Mouse (Mus musculus) right cerebral cortex, adult 18-20 months (tissue): Measurements from ENCODE around the gene Osbp2.

Source experiments
- DNase-seq: peaks from one replicate; pipeline ENCODE4 v3.0.0; 2022; ENCODE audit warnings: mixed read lengths

The Osbp2 gene

GRCm38 (mm10) chr11:3753897-3754296, 109.8 kb downstream of the Osbp2 start:
- DNase-seq = peak; percentile 73

- no peak for DNase-seq
Measured at GRCm38 (mm10) chr11:3752766-3753165, 110.9 kb downstream of the Osbp2 start.

GRCm38 (mm10) chr11:3749831-3750230, 113.9 kb downstream of the Osbp2 start:
- no peak for DNase-seq

GRCm38 (mm10) chr11:3742449-3742848, 121.3 kb downstream of the Osbp2 start:
- no peak for DNase-seq

- DNase-seq = peak; percentile 71
Measured at GRCm38 (mm10) chr11:3741183-3741582, 122.5 kb downstream of the Osbp2 start.

GRCm38 (mm10) chr11:3738778-3739177, 124.9 kb downstream of the Osbp2 start:
- no peak for DNase-seq

GRCm38 (mm10) chr11:3735715-3736114, 128.0 kb downstream of the Osbp2 start:
- DNase-seq = peak; percentile 78

GRCm38 (mm10) chr11:3733933-3734636, 129.6 kb downstream of the Osbp2 start:
- no peak for DNase-seq

- DNase-seq = no peak
Measured at GRCm38 (mm10) chr11:3731469-3731868, 132.2 kb downstream of the Osbp2 start.

- DNase-seq = no peak
Measured at GRCm38 (mm10) chr11:3727438-3728105, 136.1 kb downstream of the Osbp2 start.

GRCm38 (mm10) chr11:3725331-3726054, 138.2 kb downstream of the Osbp2 start:
- no peak for DNase-seq

- no peak for DNase-seq
Measured at GRCm38 (mm10) chr11:3724726-3725125, 139.0 kb downstream of the Osbp2 start.

- DNase-seq = peak; percentile 68
Measured at GRCm38 (mm10) chr11:3723910-3724309, 139.8 kb downstream of the Osbp2 start.

- DNase-seq = no peak
Measured at GRCm38 (mm10) chr11:3722861-3723260, 140.8 kb downstream of the Osbp2 start.

- DNase-seq = no peak
Measured at GRCm38 (mm10) chr11:3722036-3722435, 141.7 kb downstream of the Osbp2 start.

- no peak for DNase-seq
Measured at GRCm38 (mm10) chr11:3716662-3717061, 147.0 kb downstream of the Osbp2 start.

GRCm38 (mm10) chr11:3714486-3714885, 149.2 kb downstream of the Osbp2 start:
- DNase-seq = peak; percentile 61

GRCm38 (mm10) chr11:3710203-3710602, 153.5 kb downstream of the Osbp2 start:
- no peak for DNase-seq

- DNase-seq = no peak
Measured at GRCm38 (mm10) chr11:3707057-3707456, 156.6 kb downstream of the Osbp2 start.

- DNase-seq = no peak
Measured at GRCm38 (mm10) chr11:3704404-3704803, 159.3 kb downstream of the Osbp2 start.

GRCm38 (mm10) chr11:3703089-3703992, 160.4 kb downstream of the Osbp2 start:
- no peak for DNase-seq

- no peak for DNase-seq
Measured at GRCm38 (mm10) chr11:3697441-3697840, 166.3 kb downstream of the Osbp2 start.
